Mouse (Mus musculus) limb, embryonic 10.5 days (tissue): ENCODE results near the gene Zfp663. TPM values are rescaled to one million over a fixed set of nuclear protein-coding genes. Genes with fewer than 3 reads are reported as not detected.

Experiments used
- DNase-seq: peaks from one replicate; pipeline ENCODE4 v3.0.0-alpha.2; 2017; ENCODE audit warnings: low spot score
- H3K27ac ChIP-seq: fragments of 300-500 bp; sonication (generic); 2 replicates; pipeline ENCODE4 v1.5.1; 2016; ENCODE audit warnings: mild to moderate bottlenecking
- H3K27me3 ChIP-seq: fragments of 300-500 bp; sonication (generic); 2 replicates; pipeline ENCODE4 v1.6.1; 2016; ENCODE audit warnings: low read depth, mild to moderate bottlenecking; ENCODE audit not compliant: poor library complexity, severe bottlenecking
- H3K36me3 ChIP-seq: fragments of 300-500 bp; sonication (generic); 2 replicates; pipeline ENCODE4 v1.6.1; 2016; ENCODE audit warnings: mild to moderate bottlenecking, moderate library complexity
- H3K4me1 ChIP-seq: fragments of 300-500 bp; sonication (generic); 2 replicates; pipeline ENCODE4 v1.6.1; 2016
- H3K4me3 ChIP-seq: fragments of 300-500 bp; sonication (generic); 2 replicates; pipeline ENCODE4 v1.5.1; 2016; ENCODE audit warnings: mild to moderate bottlenecking, moderate library complexity
- H3K9me3 ChIP-seq: fragments of 300-500 bp; sonication (generic); replicated peaks from 2 replicates; pipeline ENCODE4 v1.6.1; 2016; ENCODE audit warnings: mild to moderate bottlenecking
- WGBS: fragments of 180-500 bp; shearing (Covaris S2); methylation state at CpG from one replicate; pipeline ENCODE4 v1.1.7; 2016; 5-methylcytosine and 5-hydroxymethylcytosine counted together
- polyA plus RNA-seq: library from polyadenylated mRNA; unstranded; fragments of >200 nt; fragmentation: Nextera tagmentation; extraction: Ambion mirVana; gene quantifications from 2 replicates; pipeline ENCODE4 v1.2.1, GENCODE M21; 2016

The Zfp663 gene
- polyA plus RNA-seq, 1 experiment from 2014 or later: 1.3 TPM

DNA sequence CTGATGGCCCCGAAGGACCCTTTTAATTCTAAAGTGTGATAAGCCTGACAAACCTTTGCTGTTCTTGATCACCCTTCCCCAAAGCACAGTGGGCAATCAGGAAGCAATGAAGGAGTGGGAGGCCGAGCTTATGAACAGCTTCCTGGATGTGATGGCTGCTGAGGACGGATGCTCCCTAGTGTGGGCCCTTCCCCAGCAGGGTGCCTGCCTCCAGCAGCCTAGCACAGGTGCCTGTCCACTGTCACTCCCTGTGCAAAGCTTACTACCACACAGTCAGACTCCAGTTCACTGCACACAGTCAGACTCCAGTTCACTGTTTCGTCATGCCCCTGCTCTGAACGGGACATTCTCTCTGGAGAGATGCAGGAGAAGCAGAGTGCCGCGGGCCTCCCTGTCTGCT lies 56.1 kb downstream of the Zfp663 start:
- Histone ChIP-seq H3K4me3 (no peak overlapping the region), H3K4me1 (peaks cover 17% of the 10 kb centered on the region), H3K27me3 (no peaks in the 10 kb centered on the region), H3K9me3 (no peaks in the 10 kb centered on the region), H3K27ac (no peak overlapping the region), H3K36me3 (peaks cover 90% of the 10 kb centered on the region)
- no peak for DNase-seq
- 74% methylated on average over 7 of the region's 7 CpGs for WGBS

DNA sequence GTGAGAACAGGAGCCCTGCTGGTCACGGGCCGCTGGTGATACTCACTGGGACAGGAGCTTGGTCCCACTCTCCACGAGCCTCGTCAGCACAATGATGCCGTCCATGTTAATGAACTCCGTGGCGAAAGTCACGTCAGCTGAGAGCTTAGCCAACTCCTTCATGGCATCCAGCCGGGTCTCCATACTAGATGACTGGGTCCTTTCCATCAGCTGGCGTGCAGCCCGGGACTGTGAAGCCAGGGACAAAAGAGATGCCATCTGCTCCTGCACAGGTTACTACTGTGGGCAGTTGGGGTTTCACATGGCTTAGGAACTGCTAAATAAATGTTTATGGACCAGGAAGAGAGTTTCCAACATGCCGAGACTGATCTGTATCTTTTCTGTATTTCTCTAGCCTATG lies 57.0 kb downstream of the Zfp663 start:
- no peak for DNase-seq
- Histone ChIP-seq H3K4me3 (no peak overlapping the region), H3K27me3 (no peaks in the 10 kb centered on the region), H3K27ac (0 out of 2 replicates have a peak overlapping the region, but pooled peaks have one; percentile 16), H3K4me1 (peaks cover 9% of the 10 kb centered on the region), H3K9me3 (no peaks in the 10 kb centered on the region), H3K36me3 (peaks cover 98% of the 10 kb centered on the region)
- 92% methylated on average over 12 of the region's 12 CpGs for WGBS

DNA sequence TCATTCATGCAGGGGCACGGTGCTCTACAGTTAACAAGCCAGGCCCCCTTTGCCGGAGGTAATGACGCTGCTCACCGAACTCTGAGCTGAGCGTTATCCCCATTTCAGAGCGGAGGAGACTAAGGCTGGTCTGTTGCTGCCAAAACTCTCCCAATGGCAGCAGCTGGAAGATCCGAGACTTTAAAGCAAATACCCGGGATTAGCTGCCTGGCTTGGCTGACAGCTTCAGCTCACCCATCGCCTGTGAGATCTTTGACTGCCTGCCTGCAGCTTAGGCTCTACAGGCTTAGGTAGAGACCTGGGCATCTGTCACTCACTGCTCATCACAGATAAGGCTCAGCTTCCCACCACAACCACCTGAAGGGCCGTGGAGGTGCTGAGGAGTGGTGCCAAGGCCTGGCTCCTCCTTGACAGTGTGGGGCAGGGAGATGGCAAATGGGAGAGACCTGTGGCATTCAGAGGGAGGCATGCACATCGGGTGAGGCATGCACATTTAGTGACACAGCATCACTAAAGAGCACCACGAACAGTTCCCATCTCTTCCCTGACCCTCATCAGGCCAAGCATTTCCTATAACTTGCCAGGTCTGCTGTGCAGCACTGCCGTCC lies 57.6 kb downstream of the Zfp663 start:
- no peak for DNase-seq
- H3K4me1 ChIP-seq: peaks cover 2% of the 10 kb centered on the region
- peaks cover 95% of the 10 kb centered on the region for H3K36me3 ChIP-seq
- 75% methylated on average over 13 of the region's 13 CpGs for WGBS
- no peaks in the 10 kb centered on the region for H3K27me3 ChIP-seq
- 0 out of 2 replicates have a peak overlapping the region, but pooled peaks have one; percentile 16 for H3K27ac ChIP-seq
- no peaks in the 10 kb centered on the region for H3K9me3 ChIP-seq
- H3K4me3 ChIP-seq: no peak overlapping the region

DNA sequence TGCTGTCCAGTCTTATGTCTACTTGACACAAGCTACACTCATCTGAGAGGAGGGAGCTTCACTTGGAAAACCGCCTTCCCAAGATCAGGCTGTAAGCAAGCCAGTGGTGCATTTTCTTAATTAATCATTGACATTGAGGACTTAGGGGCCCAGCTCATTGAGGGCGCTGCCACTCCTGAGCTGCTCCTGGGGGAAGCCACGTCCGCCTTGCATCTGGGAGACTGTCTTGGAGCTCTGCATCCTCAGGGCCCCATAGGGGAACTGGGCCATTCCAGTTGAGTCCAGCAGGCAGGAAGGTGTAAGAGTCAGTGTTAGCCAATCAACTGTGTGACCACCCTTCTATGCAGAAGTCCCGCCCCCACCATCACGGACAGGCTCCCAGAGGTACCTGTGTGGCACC lies 60.7 kb downstream of the Zfp663 start:
- Histone ChIP-seq H3K4me1 (no peaks in the 10 kb centered on the region), H3K36me3 (peaks cover 93% of the 10 kb centered on the region), H3K9me3 (no peaks in the 10 kb centered on the region), H3K27ac (no peak overlapping the region), H3K27me3 (no peaks in the 10 kb centered on the region), H3K4me3 (no peak overlapping the region)
- WGBS: 89% methylated on average over 6 of the region's 6 CpGs
- no peak for DNase-seq

DNA sequence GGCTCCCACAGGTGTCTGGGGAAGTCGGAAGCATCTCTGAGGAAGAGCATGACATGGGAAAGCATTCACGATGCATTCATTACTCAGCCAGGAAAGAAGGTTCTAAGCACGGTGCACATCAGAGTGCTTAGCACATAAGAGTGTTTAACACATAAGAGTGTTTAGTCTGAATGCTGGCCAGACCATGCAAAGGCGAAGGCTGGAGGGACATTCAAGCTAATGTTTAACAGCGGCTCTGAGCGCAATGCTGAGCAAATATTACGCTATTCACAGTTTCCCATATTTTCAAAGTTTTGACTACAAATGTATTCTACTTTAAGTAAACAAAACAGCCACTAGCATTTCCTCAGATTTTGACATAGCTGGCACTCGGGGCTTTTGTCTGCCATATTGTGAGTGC lies 63.1 kb downstream of the Zfp663 start:
- Histone ChIP-seq H3K4me1 (no peaks in the 10 kb centered on the region), H3K9me3 (no peaks in the 10 kb centered on the region), H3K27me3 (no peaks in the 10 kb centered on the region), H3K36me3 (peaks cover 93% of the 10 kb centered on the region), H3K4me3 (no peak overlapping the region), H3K27ac (no peak overlapping the region)
- DNase-seq: no peak
- 94% methylated on average over 8 of the region's 8 CpGs for WGBS

DNA sequence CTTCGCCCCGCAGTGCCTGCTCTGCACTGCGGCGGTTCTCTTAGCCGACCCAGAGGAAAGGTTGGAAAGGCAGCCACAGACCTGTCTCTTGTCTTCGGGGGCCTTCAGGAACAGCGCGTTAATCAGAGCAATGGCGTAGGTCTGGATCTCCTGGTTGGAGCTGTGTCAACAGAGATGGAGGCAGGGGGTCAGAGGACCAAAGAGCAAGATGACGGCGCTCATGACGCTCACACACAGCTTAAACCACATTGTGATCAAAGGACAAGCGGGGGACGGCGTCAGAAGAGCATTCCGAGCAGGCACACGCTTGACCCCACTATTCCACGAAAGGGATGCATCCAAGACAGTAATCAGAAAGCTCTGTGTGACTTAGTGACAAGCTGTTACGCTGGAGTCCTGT lies 63.7 kb downstream of the Zfp663 start:
- H3K36me3 ChIP-seq: peaks cover 93% of the 10 kb centered on the region
- no peak overlapping the region for H3K4me3 ChIP-seq
- DNase-seq: no peak
- H3K4me1 ChIP-seq: no peaks in the 10 kb centered on the region
- H3K27me3 ChIP-seq: no peaks in the 10 kb centered on the region
- H3K27ac ChIP-seq: no peak overlapping the region
- H3K9me3 ChIP-seq: no peaks in the 10 kb centered on the region
- WGBS: 86% methylated on average over 19 of the region's 19 CpGs

DNA sequence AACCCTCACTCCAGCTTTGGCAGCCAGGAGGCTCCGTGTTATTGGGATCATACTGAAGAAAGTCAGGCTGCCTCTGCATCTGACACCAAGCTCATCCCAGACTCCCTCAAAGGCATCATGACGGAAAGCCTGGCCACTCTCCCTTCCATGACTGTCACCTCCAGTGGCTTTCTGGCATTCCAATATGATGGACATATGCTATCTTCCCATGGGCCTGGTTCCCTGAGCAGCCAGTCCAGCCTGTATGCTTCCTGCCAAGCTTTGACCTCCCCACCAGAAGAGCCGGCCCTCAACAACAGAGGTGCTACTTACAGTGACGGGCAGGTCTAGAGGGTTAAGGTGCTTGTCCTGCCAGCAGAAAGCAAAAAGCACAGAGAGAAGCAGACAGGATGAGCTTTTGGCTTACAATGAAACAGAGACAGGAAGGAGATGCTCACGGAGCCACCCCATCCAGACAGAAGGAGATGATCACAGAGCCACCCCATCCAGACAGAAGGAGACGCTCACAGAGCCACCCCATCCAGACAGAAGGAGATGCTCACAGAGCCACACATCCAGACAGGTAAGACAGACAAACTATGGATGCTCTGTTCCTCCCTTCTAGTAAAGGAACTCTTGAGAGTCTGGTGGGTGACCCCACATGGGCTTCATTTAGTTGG lies 65.0 kb downstream of the Zfp663 start:
- Histone ChIP-seq H3K9me3 (no peaks in the 10 kb centered on the region), H3K4me3 (no peak overlapping the region), H3K36me3 (peaks cover 91% of the 10 kb centered on the region), H3K4me1 (no peaks in the 10 kb centered on the region), H3K27ac (no peak overlapping the region), H3K27me3 (no peaks in the 10 kb centered on the region)
- WGBS: 89% methylated on average over 6 of the region's 6 CpGs
- DNase-seq: no peak

DNA sequence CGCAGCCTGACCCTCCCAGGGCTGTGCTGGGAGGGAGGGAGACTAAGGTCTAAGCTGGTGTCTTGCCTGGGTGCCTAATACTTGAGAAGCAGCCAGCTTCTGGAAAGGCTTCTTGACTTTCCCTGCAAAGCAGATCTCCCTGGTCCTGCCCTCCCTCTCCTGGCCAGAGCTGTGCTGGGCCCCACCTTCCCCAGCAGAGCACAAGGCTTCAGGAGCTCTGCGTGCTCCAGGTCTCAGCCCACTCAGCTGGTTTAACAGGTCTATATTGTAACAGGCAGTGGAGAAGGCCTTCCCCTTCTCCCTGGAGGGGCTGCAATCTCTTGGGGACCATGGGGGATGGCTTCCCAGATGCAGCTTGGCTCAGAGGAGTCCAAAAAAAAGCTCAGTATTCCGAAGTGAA lies 67.1 kb downstream of the Zfp663 start:
- H3K27ac ChIP-seq: no peak overlapping the region
- no peaks in the 10 kb centered on the region for H3K9me3 ChIP-seq
- 73% methylated on average over 3 of the region's 3 CpGs for WGBS
- no peaks in the 10 kb centered on the region for H3K4me1 ChIP-seq
- DNase-seq: no peak
- no peak overlapping the region for H3K4me3 ChIP-seq
- peaks cover 92% of the 10 kb centered on the region for H3K36me3 ChIP-seq
- H3K27me3 ChIP-seq: no peaks in the 10 kb centered on the region

Other genes with a start within 250 kb of the Zfp663 start
- 0.46 and 0.94 TPM in 2 replicates for gene Cdh22, start 133.9 kb downstream of the Zfp663 start, polyA plus RNA-seq
- 61.3 and 65.5 TPM in 2 replicates for gene Slc35c2, start 80.9 kb downstream of the Zfp663 start, polyA plus RNA-seq
- 76.9 and 94.2 TPM in 2 replicates for gene Elmo2, start 42.2 kb downstream of the Zfp663 start, polyA plus RNA-seq
- 18.8 and 20.2 TPM in 2 replicates for gene Zfp334, start 19.5 kb upstream of the Zfp663 start, polyA plus RNA-seq
- gene Ocstamp, start 31.7 kb upstream of the Zfp663 start, polyA plus RNA-seq: 0.10 TPM in 2 replicates
- 0.24 TPM in 1 of 2 replicates, not detected in the other for gene Slc13a3, start 104.5 kb upstream of the Zfp663 start, polyA plus RNA-seq
- 55.9 and 56.1 TPM in 2 replicates for gene Trp53rka, start 124.6 kb upstream of the Zfp663 start, polyA plus RNA-seq
- gene Slc2a10, start 135.1 kb upstream of the Zfp663 start, polyA plus RNA-seq: 3.0 and 4.6 TPM in 2 replicates
- 6.9 and 7.7 TPM in 2 replicates for gene Eya2, start 226.3 kb upstream of the Zfp663 start, polyA plus RNA-seq